Mouse (Mus musculus) thymus, postnatal 14 days (tissue): ENCODE data around the gene Casp6.

Experiments used
- DNase-seq: peaks from one replicate; pipeline ENCODE4 v3.0.0; 2021

The Casp6 gene

DNA sequence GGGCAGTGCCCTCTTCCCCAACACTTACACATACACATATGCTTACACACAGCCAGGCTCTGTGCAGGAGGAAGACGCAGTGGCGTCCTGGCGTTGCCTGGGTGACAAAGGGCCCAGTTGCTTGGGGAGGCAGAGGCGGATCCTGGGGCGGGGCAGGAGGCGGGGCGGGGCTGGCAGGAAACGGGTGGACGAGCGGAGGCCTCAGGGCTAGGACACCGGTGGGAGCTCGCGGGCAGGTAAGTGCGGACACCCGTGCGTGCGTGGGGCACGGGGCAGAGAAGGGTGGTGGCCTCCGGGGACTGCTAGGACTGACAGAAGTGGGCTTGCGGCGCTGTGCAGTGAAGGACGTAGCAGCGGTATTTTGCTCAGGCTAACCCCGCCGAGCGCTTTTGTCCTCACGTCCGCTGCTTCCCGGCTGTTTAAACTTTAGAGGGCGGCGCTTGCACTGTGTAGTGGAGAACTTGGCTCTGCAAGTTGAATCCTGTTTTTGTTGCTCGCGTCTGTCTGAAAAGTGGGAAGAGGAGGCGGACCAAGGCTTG, at the start of gene Casp6:
Gene Casp6, plus strand, starts transcription at position 155 of the 539 bp plus-strand sequence.
- peak; percentile 92 for DNase-seq

DNA sequence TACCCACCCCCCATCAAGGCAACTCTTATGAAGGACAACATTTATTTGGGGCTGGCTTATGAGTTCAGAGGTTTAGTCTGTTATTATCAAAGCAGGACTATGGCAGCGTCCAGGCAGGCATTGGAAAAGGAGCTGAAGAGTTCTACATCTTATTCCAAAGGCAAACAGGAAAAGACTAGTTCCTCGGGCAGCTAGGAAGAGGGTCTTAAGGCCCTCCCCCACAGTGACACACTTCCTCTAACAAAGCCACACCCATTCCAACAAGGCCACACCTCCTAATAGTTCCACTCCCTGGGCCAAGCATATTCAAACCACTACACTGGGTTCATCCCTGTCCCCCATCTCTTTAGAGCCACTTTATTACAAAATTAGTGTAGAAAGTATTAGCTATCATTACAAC, 38.6 kb upstream of the Casp6 start:
- no peak for DNase-seq

DNA sequence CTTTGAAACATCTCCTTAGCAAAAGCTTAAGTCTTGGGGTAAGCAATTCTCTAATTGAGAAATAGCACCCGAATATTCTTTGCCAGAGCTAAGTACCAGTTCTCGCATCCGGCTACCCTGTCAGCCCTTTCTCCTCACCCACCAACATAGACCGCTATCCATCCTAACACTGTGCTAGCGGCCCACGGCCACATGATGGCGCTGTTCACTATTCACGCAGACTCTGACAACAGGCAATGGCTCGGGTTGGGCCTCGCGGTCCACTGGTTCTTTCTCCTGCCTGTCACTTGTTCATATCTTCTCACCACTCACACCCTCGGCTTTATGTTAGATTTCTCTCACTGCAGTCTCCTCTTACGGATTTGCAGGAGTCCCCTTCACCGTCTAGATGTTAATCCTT, 37.5 kb upstream of the Casp6 start:
- peak; percentile 53 for DNase-seq

DNA sequence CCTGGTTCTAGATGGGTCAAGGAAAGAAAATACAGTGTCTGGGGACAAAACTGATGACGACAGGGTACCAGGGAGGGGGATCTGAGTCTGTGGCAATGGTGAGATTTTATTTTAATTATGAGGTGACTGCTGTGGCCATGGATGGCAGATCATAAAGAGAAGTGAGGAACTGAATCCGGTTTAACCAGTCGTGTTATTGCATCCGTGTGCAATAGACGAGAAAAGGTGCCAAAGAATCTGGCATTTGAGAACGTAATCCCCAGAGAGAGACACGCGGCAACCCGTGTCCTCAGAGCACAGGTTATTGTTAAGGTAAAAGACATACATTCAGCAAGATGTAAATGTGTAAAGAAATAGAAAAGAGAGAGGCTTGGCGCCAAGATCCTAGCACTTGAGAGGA, 23.9 kb upstream of the Casp6 start:
- no peak for DNase-seq

DNA sequence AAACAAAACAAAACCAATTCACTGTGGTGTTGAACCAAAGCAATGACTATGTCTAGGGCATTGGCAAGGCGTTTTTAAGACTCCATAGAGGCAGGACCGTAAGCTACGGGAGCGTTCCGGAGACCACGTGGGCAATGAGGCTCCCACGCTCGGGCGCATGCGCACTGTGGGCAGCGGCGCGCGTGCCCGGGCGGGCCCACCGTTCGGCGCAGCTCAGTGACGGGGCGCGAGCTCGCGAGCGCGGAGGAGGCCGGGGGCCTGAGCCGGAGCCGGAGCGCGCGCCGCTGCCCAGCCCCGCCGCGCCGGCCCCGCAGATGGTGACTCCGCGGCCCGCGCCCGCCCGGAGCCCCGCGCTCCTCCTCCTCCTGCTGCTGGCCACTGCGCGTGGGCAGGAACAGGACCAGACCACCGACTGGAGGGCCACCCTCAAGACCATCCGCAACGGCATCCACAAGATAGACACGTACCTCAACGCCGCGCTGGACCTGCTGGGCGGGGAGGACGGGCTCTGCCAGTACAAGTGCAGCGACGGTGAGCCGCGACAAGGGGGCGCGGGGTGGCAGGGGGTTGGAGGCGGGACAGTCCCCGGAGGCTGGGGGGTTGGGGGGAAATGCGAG, 22.7 kb upstream of the Casp6 start, which contains the start of gene Pla2g12a:
Gene Pla2g12a, plus strand, starts transcription at position 202 of the 617 bp plus-strand sequence.
- peak; percentile 93 for DNase-seq

DNA sequence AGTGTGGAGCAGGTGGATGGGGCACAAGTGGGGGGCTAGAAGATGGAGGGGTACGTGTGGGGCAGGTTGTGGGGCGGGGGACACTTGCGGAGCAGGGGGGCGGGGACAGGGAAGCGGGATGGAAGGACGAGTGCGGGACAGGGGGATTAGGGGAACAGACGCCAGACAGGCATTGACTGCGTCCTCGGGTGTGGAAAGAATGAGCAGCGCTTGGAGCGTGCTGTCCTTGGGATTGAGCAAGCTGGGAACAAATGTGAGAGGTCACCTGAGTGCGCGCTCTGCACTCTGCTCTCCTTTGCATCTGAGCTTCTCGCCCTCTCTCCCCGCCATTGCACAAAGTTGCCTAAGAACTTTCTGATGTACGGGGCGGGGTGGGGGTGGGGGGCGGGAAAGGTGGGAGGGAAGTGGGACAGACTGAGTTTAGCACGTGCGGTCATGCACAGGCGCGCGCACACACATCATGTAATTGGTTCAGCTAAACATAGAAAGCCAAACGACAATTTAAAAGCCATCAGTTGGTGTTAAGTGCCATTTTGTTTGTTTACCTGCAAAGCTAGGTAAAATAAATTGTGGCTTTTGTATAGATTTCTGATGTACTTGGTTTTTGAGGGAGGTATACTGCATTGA, 22.0 kb upstream of the Casp6 start:
- DNase-seq = peak; percentile 42

DNA sequence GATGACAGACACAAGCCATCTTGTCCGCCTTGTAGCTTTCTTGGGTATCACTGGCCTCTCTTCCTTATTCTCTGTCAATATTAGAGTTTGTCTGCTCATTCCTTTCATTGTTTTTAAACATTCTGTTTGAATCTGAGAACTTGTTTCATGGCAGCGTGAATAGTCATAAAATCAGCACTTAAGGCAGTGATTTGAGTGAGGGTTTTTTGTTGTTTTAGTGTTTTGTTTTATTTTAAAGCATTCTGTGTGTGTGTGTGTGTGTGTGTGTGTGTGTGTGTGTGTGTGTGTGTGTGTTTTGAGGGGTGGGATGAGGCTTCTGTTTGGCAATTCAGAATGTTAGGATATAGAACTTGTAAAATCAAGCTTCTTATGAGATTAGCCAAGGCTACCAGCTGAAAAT, 21.3 kb upstream of the Casp6 start:
- DNase-seq = no peak

DNA sequence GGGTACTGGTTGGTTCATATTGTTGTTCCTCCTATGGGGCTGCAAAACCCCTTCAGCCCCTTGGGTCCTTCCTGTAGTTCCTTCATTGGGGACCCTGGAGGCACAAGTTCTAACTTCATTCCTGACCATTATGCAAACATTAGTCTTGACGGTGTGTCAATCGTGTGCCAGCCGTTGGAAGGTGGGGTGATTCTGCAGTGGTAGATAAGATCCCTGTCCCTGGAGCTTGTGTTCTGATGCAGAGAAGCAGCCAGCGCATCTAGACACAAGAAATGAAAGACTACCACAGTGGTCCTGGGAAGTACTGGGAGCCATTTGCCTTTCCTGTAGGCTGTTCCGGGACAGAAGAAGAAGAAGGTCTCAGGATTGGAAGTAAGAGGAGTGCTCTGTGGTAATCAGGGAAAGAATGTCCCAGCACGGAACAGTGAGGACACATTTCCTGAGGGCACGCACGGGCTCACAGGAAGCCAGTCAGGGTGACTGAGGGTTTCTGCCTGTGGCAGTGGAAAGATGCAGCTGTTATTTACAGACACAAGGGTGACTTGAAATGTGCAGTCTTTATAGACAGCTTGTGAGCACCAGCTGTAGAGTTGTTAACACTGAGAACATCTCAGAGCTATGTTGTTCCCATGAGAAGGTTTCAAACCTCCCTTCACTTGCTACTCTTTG, 20.2 kb upstream of the Casp6 start:
- DNase-seq = peak; percentile 56

DNA sequence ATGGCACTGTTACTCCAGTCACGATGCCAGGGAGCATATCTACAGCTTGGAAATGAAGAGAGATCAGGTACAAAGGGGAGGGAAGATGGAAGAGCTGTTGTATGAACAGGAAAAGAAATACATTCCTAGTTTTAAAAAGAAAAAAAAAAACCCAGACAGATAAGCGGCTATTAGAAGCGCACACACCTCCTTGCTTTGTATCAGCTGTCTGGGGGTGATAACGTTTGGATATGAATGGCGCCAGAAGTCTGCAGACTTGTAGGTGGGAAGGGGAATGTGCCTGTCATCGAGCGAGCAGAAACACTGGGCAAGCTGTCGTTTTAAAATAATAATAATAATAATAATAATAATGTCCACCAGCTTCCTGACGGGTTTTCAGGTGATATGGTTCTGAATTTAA, 15.6 kb upstream of the Casp6 start:
- no peak for DNase-seq

DNA sequence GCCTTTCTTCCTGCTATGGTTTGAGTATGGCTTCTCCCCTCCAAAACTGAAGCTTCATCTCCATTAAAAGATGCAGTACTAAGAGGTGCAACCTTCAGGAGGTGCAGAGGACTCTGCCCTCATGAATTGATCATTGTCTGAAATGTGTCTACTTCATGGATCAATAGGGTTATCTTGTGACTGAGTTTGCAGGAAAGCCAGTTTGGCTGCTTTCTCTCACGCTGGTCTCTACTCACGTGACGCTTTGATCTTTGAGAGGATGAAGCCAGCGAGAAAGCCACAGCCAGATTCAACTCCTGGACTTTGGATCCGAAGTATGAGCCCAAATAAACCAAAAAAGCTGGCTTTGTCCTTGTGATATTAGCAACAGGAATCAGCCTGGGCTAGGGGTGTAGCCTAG, 14.8 kb upstream of the Casp6 start:
- DNase-seq = no peak

DNA sequence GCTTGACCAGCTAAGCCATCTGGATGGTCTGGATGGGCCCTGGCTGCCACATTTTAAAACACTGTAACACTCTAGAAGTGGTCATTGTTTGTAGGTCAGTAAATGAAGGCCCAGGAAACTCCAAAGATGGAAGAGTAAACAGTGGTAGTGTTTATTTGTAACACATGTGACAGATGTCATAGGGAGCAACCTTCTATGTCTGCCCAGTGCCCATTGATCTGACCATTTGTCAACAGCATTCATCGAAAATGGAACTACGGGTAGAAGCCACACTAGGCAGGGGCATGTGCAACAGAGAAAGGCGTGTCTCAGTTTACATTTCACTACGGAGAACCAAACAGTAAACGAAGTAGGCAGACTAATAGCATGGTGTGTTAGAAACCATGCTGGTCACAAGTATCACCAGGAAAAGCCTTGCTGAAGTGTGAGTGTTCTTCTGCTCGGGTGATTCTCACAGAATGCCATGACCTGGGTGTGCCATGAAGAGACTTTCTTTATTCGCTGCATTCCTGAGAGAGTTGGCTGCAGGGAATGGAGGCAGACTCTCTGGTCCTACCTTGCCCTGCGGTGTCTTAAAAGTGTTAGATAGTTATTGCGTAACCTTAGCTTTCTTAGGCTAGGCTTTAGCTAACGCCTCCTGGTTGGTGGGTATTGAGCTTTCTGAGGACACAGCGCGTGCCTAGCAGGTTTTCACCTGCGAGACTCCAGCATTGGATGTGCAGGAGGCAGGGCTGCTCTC, 13.3 kb upstream of the Casp6 start:
- no peak for DNase-seq

DNA sequence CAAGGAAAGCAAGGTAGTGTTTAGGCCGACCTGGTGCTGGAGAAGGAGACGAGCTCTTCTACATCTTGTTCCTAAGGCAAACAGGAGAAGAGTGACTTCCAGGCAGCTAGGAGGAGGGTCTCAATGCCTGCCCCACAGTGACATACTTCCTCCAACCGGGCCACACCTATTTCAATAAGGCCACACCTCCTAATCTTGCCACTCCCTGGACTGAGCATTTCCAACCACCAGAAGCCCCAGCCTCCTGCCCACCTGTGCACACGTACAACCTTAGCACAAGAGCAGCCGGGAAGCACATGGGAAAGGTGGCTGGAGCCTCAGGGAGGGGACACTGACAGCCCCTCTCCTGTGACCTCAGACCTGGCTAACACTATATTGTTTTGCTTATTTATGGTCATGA, 9.2 kb upstream of the Casp6 start:
- DNase-seq = no peak

DNA sequence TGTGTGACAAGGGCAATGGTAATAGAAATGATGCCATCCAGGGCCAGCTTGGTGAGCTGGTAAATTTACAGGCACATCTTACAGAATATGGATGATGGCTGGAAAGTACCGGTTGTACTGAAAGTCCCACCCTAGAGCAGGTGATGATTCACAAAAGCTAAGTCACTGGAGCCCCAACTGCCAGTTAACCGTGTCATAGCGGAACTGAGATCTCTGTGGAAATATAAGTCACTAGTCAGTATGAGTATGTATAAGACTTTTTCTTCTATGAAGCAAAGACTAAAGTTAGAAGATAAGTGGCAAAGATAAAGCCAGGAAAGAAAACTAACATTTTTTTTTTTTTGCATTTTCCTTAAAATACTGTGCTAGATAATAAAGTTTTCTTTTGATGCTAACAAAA, 8.1 kb upstream of the Casp6 start:
- DNase-seq = no peak

DNA sequence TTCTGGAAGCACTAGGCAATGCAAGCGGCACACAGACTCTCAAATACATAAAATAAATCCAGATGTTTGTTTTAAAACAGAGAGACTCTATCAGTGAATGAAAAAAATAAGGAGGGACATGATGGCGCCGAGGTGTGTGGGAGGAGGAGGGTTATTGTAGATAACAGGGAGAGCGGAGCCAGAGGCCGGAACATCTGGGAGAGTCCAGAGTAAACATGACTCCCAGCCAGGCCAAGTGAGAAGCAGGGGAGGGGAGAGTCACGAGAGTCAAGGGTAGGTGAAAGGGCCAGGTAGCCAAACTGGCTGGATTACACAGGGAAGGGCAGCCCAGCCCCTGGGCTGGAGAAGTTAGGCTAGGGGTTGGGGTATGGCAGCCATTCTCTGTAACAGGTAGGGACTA, 4.6 kb upstream of the Casp6 start:
- DNase-seq = no peak

DNA sequence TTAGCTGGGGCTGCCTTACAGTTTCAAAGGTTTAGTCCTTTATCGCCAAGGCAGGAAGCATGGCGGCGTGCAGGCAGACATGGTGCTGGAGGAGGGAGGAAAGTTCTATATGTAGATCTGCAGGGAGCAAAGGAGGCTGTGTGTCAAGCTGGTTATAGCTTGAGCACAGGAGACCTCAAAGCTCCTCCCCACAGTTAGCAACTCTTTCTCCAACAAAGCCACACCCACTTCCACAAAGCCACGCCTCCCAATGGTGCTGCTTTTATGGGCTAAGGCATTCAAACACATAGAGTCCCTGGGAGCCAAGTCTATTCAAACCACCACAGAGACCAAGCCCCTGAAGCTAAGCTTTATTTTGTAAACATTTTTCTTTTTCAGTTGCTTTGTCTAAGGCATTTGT, 2.3 kb upstream of the Casp6 start:
- DNase-seq = peak; percentile 26

DNA sequence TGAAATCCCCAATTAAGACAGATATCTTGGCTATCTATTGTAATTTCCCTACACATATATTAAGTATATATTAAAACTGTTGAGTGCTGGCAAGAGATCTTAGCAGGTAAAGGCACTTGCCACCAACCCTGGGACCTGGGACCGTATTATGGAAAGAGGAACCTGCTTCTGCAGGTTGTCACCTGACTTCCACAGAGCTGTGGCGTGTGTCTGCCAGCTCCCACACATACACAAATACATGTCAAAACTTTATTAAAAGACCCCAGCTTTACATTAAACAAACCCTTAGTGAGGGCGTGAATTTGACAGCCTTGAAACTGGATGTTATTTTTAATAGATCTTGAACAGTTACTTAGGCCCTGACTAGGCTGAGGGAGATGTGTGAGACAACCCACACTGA, 2.1 kb downstream of the Casp6 start:
- no peak for DNase-seq

DNA sequence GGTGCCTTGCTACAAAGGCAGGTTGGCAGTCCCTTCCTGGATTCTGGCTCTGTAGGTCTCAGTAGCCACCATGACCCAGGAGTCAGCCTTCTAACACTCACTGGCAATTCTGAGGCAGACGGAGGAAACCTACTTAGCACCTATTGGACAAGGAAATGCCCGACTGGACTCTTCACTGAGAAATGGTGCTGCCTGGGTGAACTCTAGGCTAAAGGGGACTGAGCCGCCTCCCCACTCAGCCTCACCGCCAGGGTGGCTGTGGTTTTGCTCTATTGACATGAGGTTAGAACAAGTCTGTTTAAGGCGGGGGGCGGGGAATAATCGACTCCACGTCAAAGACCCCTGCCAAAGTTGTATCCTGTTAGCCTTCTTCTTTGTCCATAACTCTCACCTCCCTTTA, 2.6 kb downstream of the Casp6 start:
- peak; percentile 40 for DNase-seq

DNA sequence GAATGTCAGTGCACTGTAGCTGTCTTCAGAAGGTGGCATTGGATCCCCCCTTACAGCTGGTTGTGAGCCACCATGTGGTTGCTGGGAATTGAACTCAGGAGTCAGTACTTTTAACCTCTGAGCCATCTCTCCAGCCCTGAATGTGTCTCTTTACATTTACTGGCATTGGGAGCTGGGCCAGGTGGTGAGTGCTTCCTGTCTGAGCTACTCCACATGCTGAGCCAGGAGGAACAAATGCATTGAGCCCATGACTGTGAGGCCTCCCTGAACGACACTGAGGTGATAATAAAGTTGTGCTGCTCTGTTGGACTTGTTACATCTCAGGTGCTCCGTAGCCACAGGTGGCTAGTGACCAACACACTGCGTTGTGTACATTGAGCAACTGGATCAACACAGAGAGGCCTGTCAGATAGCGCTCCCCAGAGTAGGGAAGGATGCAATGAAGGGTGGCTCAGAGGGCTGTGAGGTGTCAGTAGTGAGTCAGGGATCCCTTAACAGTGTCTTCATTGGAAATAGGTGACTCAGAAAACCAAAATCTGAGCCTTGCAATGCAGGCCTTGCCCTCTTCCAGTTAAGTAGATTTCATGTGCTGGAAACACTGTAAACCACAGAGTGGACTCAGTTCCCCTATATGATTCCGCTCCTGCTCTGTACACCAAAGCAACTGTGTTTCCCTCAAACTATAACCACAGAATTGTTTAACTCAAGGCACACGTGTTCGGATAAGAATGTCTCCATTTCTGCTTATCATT, 3.3 kb downstream of the Casp6 start:
- DNase-seq = peak; percentile 28

DNA sequence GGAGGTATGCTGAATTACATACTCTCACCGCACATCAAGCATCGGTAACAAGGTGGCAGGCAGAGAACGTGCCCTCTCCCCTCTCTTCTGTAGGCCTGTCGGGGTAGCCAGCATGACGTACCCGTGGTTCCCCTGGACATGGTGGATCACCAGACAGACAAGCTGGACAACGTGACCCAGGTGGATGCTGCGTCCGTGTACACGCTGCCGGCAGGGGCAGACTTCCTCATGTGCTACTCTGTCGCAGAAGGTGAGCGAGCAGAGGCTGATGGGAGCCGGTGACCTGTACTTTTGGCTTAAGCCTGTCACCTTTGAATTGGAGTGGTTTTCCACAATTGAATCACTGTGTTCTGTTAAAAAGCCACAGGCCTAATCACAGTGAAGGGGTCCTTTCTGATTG, 10.8 kb downstream of the Casp6 start:
- no peak for DNase-seq

DNA sequence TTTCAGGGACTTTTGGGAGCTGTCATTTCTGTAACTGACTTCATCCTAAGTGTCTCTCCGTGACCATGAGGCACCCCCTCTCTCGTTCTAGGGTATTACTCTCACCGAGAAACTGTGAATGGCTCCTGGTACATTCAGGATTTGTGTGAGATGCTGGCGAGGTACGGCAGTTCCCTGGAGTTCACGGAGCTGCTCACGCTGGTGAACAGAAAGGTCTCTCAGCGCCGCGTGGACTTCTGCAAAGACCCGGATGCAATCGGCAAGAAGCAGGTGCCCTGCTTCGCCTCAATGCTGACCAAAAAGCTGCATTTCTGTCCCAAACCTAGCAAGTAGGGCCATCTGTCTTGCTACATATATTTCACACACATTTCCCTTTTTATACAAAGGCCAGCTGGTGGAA, 12.0 kb downstream of the Casp6 start:
- no peak for DNase-seq

DNA sequence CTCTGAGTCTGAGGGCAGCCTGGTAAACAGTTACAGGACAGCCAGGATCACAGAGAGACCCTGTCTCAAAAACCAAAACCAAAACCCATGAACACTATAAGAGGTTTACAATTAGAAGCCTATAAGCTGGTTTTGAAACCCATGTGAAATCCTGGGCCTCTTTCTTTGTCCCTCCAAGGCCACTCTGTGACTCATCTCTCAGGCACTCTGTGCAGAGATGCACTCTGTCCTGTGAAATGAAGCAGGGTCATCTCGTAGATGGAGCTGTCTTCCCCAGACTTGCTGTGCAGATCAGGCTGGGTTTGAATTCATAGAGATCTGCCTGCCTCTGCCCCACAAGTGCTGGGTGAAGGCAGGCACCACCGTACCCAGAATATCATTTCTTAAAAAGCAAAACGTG, 16.2 kb downstream of the Casp6 start:
- DNase-seq = no peak

DNA sequence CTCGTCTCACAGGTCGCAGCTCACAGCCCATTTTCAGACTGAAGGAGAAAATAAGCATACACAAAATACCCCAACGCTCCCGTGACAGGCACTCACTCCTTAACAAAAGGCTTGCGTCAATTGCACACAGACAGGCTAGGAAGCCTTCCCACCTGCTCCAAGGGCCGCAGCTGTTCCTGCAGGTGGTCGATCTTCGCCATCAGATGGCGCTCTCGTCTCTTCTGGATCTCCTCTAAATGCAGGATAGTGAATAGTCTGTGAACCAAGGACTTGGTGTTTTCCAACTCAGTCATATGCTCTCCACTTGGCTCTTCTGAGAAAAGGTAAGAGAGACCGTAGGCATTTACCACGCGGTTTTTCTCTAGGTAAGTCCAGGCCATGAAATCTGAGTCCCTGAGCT, 17.2 kb downstream of the Casp6 start:
- peak; percentile 70 for DNase-seq

DNA sequence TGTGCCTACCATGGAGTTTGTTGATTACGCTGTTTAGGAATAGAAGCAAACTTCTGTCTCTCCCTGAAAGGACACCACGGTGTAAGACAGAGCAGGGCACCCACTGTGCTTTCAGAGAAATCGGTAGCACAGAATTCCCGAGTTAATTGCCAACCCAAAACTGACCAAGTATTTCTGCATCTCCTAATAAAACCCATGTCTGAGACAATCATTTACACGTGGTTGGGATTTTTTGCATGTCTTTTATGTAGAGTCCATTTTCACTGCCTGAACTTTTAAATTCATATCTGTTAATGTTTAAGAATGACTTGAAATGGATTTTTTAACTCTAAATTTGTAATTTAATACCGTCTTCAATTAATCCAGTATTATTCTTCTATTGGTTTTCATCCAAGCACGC, 22.4 kb downstream of the Casp6 start:
- no peak for DNase-seq
